Mouse (Mus musculus) c-Kit-positive CD71-positive TER-119-negative erythroid progenitor cells, embryonic 14.5 days (primary cell): ENCODE data around the gene Limch1.

Source experiments
- DNase-seq: peaks from one replicate; pipeline ENCODE4 v3.0.0-alpha.2; 2013; ENCODE audit warnings: low read depth

Limch1 gene

GRCm38 (mm10) chr5:67101793-67102600 is 356.4 kb downstream of the Limch1 start:
- no peak for DNase-seq

GRCm38 (mm10) chr5:67103016-67103415 is 357.4 kb downstream of the Limch1 start:
- DNase-seq, result no peak

DNA sequence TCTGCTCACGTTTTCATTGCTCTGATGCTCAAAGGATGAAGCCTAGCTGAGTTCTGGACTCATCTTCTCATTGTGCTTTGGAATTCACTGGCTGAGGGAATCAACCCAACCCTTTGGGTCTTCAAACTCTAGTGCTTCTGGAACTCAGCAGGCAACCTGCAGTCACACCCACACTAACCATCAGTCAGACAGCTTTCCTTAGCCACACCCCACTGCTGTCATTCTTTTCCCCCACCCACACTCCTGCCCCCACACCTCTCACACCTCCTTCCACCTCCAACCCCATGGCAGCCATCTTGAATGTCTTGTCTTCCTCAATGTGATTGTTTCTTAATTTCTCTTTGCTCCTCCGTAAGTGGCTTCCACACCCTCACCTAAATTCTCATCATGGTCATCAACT is 360.6 kb downstream of the Limch1 start:
- no peak for DNase-seq
